ENCODE assay signal across 8 mouse cellular contexts in genomic region chr7:65421451-65421850, GRCm38 (mm10).
DNase-seq lines count a peak whose midpoint lies in the region; ATAC-seq and TF ChIP-seq lines count a peak whose summit lies in the region.

No protein-coding gene starts in this region.

- no peaks in the 10 kb centered on the region for H3K27me3 ChIP-seq in C2C12 (ENCODE audit: control insufficient read depth, insufficient read depth, insufficient read length)
- H3K27me3 ChIP-seq in forebrain, embryonic 16.5 days (replicated peaks; ENCODE audit: control insufficient read depth, insufficient read depth, low read length), result no peaks in the 10 kb centered on the region
- no peaks in the 10 kb centered on the region for H3K27me3 ChIP-seq in hindbrain, postnatal 0 days (ENCODE audit: insufficient read depth, low read length)
- H3K27me3 ChIP-seq in liver, adult 2 months (ENCODE audit: control insufficient read depth, insufficient read depth, low read length), result no peaks in the 10 kb centered on the region
- no peaks in the 10 kb centered on the region for H3K27me3 ChIP-seq in midbrain, embryonic 16.5 days (ENCODE audit: control insufficient read depth, insufficient read depth, low read depth, low read length)

- peaks cover 10% of the 10 kb centered on the region for H3K4me1 ChIP-seq in forebrain, embryonic 16.5 days (replicated peaks; ENCODE audit: control insufficient read depth, insufficient read depth, low read length)
- H3K4me1 ChIP-seq in hindbrain, postnatal 0 days (ENCODE audit: insufficient read depth, low read length), result 0 out of 2 replicates have a peak, but pooled peaks cover 7% of the 10 kb centered on the region
- H3K4me1 ChIP-seq in liver, adult 2 months (ENCODE audit: control insufficient read depth, insufficient read depth, low read length), result no peaks in the 10 kb centered on the region
- H3K4me1 ChIP-seq in midbrain, embryonic 16.5 days (ENCODE audit: control insufficient read depth, insufficient read depth, low read length), result peaks cover 15% of the 10 kb centered on the region

- no peak overlapping the region for H3K4me3 ChIP-seq in C2C12 (ENCODE audit: insufficient read depth, poor library complexity, severe bottlenecking)
- peak overlapping the region; percentile 10; the same call in 1 of the 2 replicates for H3K4me3 ChIP-seq in forebrain, embryonic 16.5 days (replicated peaks; ENCODE audit: low read length)
- no peak overlapping the region for H3K4me3 ChIP-seq in hindbrain, postnatal 0 days (ENCODE audit: low read length)
- no peak overlapping the region for H3K4me3 ChIP-seq in liver, adult 2 months (ENCODE audit: insufficient read depth, low read depth, low read length)
- H3K4me3 ChIP-seq in midbrain, embryonic 16.5 days (ENCODE audit: low read depth, low read length), result no peak overlapping the region; the same call in 1 of the 2 replicates

- H3K27ac ChIP-seq in forebrain, embryonic 16.5 days (ENCODE audit: low read length), result no peak overlapping the region
- H3K27ac ChIP-seq in hindbrain, postnatal 0 days, result no peak overlapping the region
- no peak overlapping the region for H3K27ac ChIP-seq in liver, adult 2 months (replicated peaks; ENCODE audit: insufficient read depth, low read depth, low read length)
- peak overlapping the region; percentile 20; the same call in 1 of the 2 replicates for H3K27ac ChIP-seq in midbrain, embryonic 16.5 days (ENCODE audit: low read length)

- no peaks in the 10 kb centered on the region for H3K9me3 ChIP-seq in forebrain, embryonic 16.5 days (ENCODE audit: control insufficient read depth, low read length)
- no peaks in the 10 kb centered on the region for H3K9me3 ChIP-seq in hindbrain, postnatal 0 days (ENCODE audit: low read length)
- H3K9me3 ChIP-seq in midbrain, embryonic 16.5 days (replicated peaks; ENCODE audit: control insufficient read depth, low read length, poor library complexity, severe bottlenecking), result no peaks in the 10 kb centered on the region

- H3K79me3 ChIP-seq in C2C12 (ENCODE audit: low read depth), result no peaks in the 10 kb centered on the region

- ATAC-seq in forebrain, embryonic 16.5 days, result peak; percentile 85
- ATAC-seq in hindbrain, postnatal 0 days, result peak; percentile 69
- peak; percentile 80 for ATAC-seq in midbrain, embryonic 16.5 days
- no peak for ATAC-seq in erythroid progenitor cell, adult 5-6 weeks (replicated peaks; ENCODE audit: low FRiP score, poor library complexity, severe bottlenecking)

- H3K4me2 ChIP-seq in forebrain, embryonic 16.5 days (ENCODE audit: low read length), result peak overlapping the region; percentile 44
- peak overlapping the region; percentile 40; the same call in 1 of the 2 replicates for H3K4me2 ChIP-seq in hindbrain, postnatal 0 days (ENCODE audit: low read depth, low read length)
- H3K4me2 ChIP-seq in midbrain, embryonic 16.5 days (ENCODE audit: low read length), result peak overlapping the region; percentile 46

- 2% methylated on average over 10 of the region's 10 CpGs for WGBS in forebrain, embryonic 16.5 days
- 4% methylated on average over 10 of the region's 10 CpGs for WGBS in hindbrain, postnatal 0 days
- 37% methylated on average over 9 of the region's 10 CpGs for WGBS in liver, adult 2 months
- WGBS in midbrain, embryonic 16.5 days, result 3% methylated on average over 10 of the region's 10 CpGs

- H3K9ac ChIP-seq in forebrain, embryonic 16.5 days (replicated peaks; ENCODE audit: low read depth, low read length), result peak overlapping the region; percentile 22
- no peak overlapping the region for H3K9ac ChIP-seq in hindbrain, postnatal 0 days (replicated peaks; ENCODE audit: low read length)
- no peak overlapping the region for H3K9ac ChIP-seq in liver, adult 2 months (ENCODE audit: low read depth, low read length)
- H3K9ac ChIP-seq in midbrain, embryonic 16.5 days (ENCODE audit: low read depth, low read length), result 0 out of 2 replicates have a peak overlapping the region, but pooled peaks have one; percentile 20

- no peak for TF ChIP-seq POLR2A in liver, adult 2 months (IDR thresholded peaks at IDR 0.05; ENCODE audit: extremely low read depth, insufficient read depth, low read length)

- no peak overlapping the region for H3ac ChIP-seq in C2C12 (ENCODE audit: control insufficient read depth, insufficient read length, low read depth)

- H3K36me3 ChIP-seq in C2C12 (ENCODE audit: control insufficient read depth, insufficient read depth), result no peaks in the 10 kb centered on the region
- no peaks in the 10 kb centered on the region for H3K36me3 ChIP-seq in forebrain, embryonic 16.5 days (ENCODE audit: control insufficient read depth, insufficient read depth)
- H3K36me3 ChIP-seq in hindbrain, postnatal 0 days (ENCODE audit: insufficient read depth, low read length), result no peaks in the 10 kb centered on the region
- H3K36me3 ChIP-seq in liver, adult 2 months (ENCODE audit: control insufficient read depth, insufficient read depth, low read length), result no peaks in the 10 kb centered on the region
- no peaks in the 10 kb centered on the region for H3K36me3 ChIP-seq in midbrain, embryonic 16.5 days (ENCODE audit: control insufficient read depth, insufficient read depth, low read length)

- no peaks in the 10 kb centered on the region for H3K79me2 ChIP-seq in C2C12 (ENCODE audit: control insufficient read depth, insufficient read depth)
- no peaks in the 10 kb centered on the region for H3K79me2 ChIP-seq in liver, adult 2 months (ENCODE audit: control insufficient read depth, insufficient read depth, low read length)

- no peak for TF ChIP-seq CTCF in C2C12 (IDR thresholded peaks at IDR 0.05; ENCODE audit: control insufficient read depth, insufficient read depth, insufficient read length)
- TF ChIP-seq CTCF in hindbrain, postnatal 0 days (IDR thresholded peaks at IDR 0.05; ENCODE audit: low read depth), result no peak
- no peak for TF ChIP-seq CTCF in liver, adult 2 months (IDR thresholded peaks at IDR 0.05; ENCODE audit: low read depth, low read length)

- peak; percentile 38 for DNase-seq in adrenal gland, adult 8-10 months
- DNase-seq in hindbrain, postnatal 0 days (ENCODE audit: low spot score), result peak; percentile 61
- peak; percentile 7 for DNase-seq in liver, adult 2 months (ENCODE audit: extremely low read depth, low read depth, low spot score)
- DNase-seq in MN1 (ENCODE audit: low spot score), result no peak

TF ChIP-seq in C2C12, 6 proteins besides CTCF, POLR2A, EP300 and RAD21:
- no peak for TF ChIP-seq CEBPB (IDR thresholded peaks at IDR 0.05; ENCODE audit: low read depth)
- TF ChIP-seq FOSL1 (IDR thresholded peaks at IDR 0.05; ENCODE audit: insufficient read depth, low read length, poor library complexity, severe bottlenecking), result no peak
- TF ChIP-seq MYOD1 (IDR thresholded peaks at IDR 0.05; ENCODE audit: control insufficient read depth, insufficient read length, low read depth), result no peak
- TF ChIP-seq USF1 (IDR thresholded peaks at IDR 0.05; ENCODE audit: low read depth), result peak; percentile 12

Comparison
In these comparisons a context has a peak if more than half of its experiments do, and no peak if none do; other contexts are left out.
1. H3K9ac ChIP-seq: peak in forebrain, embryonic 16.5 days (single experiment) and midbrain, embryonic 16.5 days (single experiment); none in hindbrain, postnatal 0 days (single experiment) and liver, adult 2 months (single experiment).
2. Peak in every context shown above with its lines, with median percentiles within 50 percentile points of each other: H3K4me2 ChIP-seq.